Mouse (Mus musculus): ENCODE data around the gene Gm7970. TPM values are rescaled to one million over a fixed set of nuclear protein-coding genes. Genes with fewer than 3 reads are reported as not detected.

The Gm7970 gene
- not detected in 2 replicates for polyA plus RNA-seq (2012; rRNA removed; ENCODE audit: low replicate concordance)

GRCm38 (mm10) chr14:41555483-41555882, at the start of gene Gm7970:
Gm7970 (minus strand) TSS chr14:41555583.

GRCm38 (mm10) chr14:41572911-41573310, 17.5 kb upstream of the Gm7970 start, which contains the start of gene 1700049E17Rik2:
1700049E17Rik2 (plus strand) TSS chr14:41573211.

Other genes starting within 250 kb of the Gm7970 start
- not detected in 2 replicates for gene Gm5798, start 207.0 kb downstream of the Gm7970 start, polyA plus RNA-seq (2012; rRNA removed; ENCODE audit: low replicate concordance)
- not detected in 2 replicates for gene Gm7945, start 169.2 kb downstream of the Gm7970 start, polyA plus RNA-seq (2012; rRNA removed; ENCODE audit: low replicate concordance)
- gene Gm6482, start 147.3 kb downstream of the Gm7970 start, polyA plus RNA-seq (2012; rRNA removed; ENCODE audit: low replicate concordance) = not detected in 2 replicates
- gene Gm7954, start 102.1 kb downstream of the Gm7970 start, polyA plus RNA-seq (2012; rRNA removed; ENCODE audit: low replicate concordance) = not detected in 2 replicates
- not detected in 2 replicates for gene Gm3486, start 66.1 kb downstream of the Gm7970 start, polyA plus RNA-seq (2012; rRNA removed; ENCODE audit: low replicate concordance)
- gene 1700049E17Rik2, start 17.6 kb upstream of the Gm7970 start, polyA plus RNA-seq (2012; rRNA removed; ENCODE audit: low replicate concordance) = not detected in 2 replicates
- not detected in 2 replicates for gene Gm3072, start 69.0 kb upstream of the Gm7970 start, polyA plus RNA-seq (2012; rRNA removed; ENCODE audit: low replicate concordance)
- gene Gm3676, start 90.9 kb upstream of the Gm7970 start, polyA plus RNA-seq (2012; rRNA removed; ENCODE audit: low replicate concordance) = not detected in 2 replicates
- not detected in 2 replicates for gene Gm8068, start 146.3 kb upstream of the Gm7970 start, polyA plus RNA-seq (2012; rRNA removed; ENCODE audit: low replicate concordance)
- gene Gm7929, start 195.0 kb upstream of the Gm7970 start, polyA plus RNA-seq (2012; rRNA removed; ENCODE audit: low replicate concordance) = not detected in 2 replicates
- gene Gm47189, start 216.9 kb upstream of the Gm7970 start, polyA plus RNA-seq (2012; rRNA removed; ENCODE audit: low replicate concordance) = not detected in 2 replicates